Mouse (Mus musculus) yolk sac, embryonic 10.5 days (tissue): Measurements from ENCODE around the gene Plekha4.
"Not testable (repeated sequence)": the region's sequence is repeated elsewhere in the genome, so short reads cannot be mapped to it uniquely, and the experiment has no call there.

Experiments
- DNase-seq: peaks from one replicate; pipeline ENCODE4 v3.0.0-alpha.2; 2017; ENCODE audit warnings: low spot score

The Plekha4 gene

DNA sequence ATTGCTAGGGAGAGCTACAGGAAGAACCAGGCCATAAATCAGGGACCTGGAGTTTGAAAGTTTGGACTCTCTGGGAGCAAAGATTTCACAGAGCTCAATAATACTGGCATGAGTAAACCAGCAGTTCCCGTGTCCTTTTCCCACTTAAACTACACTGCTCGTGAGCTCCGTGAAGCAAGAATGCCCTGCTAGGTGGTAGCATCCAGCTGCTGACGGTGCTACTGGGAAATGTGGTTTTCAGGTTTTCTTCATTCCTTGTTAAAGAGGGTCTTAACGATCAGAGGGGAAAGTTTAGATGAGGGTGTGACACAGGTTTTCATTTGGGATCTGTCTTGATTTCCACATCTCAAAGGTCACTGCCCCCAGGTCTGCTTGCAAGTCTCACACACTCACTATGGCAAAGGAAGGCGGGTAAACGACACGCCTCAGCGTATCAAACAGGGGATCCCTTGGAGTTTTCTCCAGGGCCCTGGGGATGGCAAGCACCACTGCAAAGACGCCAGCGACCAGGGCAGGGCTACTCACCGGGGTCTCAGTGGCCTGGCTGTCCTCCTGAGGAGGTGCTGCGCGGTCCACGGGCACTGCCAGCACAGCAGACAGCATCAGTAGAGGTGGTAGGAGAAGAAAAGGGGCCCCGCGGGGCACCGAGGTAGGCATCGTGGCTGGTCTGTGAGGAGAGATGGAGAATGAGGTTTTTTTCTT, 16.8 kb upstream of the Plekha4 start:
- peak; percentile 27 for DNase-seq

DNA sequence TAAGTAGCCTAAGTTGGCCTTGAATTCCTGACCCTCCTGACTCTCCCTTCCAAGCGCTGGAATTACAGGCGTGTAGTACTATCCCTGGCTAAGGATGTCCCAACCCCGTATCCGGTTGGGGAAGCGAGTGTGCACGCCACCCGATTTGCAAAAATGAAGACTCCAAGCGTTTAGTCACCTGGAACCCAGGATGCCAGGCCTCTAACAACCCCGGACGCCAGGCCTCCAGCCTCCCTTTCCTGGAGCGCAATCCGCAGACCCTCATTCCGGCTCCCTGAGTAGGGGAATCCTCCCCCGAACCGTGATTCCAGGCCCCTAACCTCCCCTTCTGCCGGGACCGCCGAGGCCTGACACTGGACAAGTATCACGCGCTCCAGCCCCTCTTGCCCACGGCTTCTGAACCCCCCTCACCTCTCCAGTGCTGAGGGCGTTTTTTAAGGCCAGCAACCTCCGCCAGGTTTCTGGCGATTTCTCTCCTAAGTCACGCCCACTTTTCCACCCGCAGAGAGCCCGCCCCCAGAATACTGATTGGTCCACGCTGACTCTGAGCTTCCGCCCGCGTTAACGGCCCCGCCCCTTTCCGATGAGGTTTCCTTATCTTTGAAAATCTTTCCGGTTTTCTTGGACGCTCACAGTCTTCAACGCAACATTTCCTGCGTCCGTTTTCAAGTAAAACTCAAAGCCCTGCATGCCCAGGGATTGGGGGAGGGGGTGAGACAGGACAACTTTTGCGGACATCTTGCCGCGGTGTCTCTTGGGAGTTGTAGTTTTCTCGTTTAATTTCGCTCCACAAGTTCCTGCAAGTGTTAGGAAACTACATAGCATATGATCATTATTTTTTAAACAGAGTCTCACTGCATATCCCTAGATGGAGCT, 16.0 kb upstream of the Plekha4 start, which contains the start of gene Nucb1:
Gene Nucb1 (minus strand): TSS at position 495 of the 876 bp plus-strand sequence.
- peak; percentile 96 for DNase-seq

DNA sequence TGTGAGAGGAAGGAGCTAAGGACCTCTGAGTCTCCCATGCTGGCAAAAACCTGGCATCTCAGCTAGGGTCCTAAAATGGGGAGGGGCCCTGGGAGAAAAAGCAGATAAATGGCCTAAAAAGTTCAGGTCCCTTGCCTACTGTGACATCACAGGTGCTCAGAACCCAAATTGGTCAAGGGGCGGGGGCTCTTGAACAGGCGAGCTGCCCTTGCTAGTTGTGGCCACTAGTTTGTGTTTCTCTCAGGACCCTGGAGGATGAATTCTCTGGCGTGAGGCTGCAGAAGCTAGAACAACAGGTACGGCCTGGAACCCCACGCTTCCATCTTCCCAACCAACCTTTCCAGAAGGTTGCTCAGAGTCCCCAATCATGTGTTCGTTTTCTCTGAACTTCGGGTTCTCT, 11.7 kb upstream of the Plekha4 start:
- no peak for DNase-seq

DNA sequence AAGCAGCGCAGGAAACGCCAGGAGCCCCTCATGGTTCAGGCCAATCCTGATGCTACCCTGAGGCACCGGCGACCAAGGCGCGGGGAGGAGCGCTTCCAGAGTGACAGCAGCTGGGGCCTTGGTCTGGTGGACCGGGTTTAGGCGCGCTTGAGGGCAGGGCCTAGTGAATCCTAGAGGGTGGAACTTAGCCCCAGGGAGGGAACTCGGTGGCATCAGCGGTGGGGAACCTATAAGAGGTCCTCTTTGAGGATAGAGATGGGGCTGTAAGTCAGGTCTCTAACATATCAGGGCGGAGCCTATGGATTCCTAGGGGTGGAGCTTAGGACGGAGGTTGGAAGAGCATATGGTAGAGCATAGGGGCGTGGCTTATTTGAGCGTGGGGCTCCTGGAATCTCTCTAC, 10.7 kb upstream of the Plekha4 start:
- DNase-seq, result peak; percentile 45

DNA sequence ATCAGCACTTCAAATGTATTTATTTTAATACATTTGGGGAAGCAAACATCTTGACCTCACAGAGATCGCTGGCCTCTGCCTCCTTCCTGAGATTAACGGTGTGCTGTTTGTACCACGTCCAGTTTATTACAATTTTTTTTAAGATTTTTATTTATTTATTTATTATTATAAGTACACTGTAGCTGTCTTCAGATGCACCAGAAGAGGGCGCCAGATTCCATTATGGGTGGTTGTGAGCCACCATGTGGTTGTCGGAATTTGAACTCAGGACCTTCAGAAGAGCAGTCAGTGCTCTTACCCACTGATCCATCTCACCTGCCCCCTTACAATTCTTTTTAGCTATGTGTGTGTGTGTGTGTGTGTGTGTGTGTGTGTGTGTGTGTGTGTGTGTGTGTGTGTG, 9.3 kb upstream of the Plekha4 start:
- DNase-seq, result not testable (repeated sequence)

DNA sequence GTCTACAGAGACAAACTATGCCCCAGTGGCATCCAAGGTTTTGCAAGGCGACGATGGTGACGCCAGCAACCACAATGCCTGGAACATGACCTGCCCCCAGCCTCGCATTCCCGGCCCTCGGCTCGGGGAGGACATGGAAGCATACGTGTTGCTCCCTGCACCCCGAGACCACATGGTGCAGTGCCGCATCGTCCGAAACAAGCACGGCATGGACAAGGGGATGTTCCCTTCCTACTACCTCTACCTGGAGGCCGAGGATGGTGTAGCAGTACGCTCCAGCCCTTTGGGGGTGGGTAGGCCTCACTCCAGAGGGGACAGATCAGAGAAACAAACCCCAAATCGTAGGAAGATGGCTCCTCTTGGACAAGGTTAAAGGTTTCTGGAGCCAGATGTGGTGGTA, 7.5 kb upstream of the Plekha4 start:
- no peak for DNase-seq

DNA sequence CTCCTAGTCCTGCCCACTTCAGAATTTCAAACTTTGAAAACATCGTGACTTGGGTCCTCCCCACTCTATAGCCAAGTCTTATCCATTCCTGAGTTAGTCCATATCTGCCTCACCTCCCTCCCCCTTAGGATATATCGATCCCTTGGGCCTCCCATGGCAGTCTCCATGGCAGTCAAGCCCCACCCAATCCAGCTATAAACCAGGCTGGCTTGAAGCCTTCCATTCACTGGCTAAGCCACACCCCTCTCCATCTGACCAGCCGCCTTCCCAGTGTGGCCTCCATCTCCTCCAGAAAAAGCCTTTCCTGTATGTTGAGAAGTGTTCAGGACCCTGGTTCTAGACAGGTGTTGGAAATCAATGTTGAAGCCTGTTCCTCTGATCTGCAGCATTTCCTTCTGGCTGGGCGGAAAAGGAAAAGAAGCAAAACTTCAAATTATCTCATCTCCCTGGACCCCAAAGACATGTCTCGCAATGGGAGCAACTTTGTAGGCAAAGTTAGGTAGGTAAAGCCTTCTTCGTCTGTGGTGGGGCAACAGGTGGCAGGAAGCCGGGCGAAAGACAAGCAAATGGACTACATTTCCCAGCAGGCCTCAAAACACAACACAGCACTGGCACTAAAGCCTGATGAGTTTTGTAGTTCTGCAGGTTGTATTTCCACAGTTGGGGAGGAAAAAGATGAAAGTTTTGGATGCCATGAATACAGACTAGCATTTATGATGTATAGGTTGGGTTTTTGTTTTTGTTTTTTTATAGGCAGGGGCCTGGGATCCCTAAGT, 6.6 kb upstream of the Plekha4 start:
- DNase-seq, result no peak

DNA sequence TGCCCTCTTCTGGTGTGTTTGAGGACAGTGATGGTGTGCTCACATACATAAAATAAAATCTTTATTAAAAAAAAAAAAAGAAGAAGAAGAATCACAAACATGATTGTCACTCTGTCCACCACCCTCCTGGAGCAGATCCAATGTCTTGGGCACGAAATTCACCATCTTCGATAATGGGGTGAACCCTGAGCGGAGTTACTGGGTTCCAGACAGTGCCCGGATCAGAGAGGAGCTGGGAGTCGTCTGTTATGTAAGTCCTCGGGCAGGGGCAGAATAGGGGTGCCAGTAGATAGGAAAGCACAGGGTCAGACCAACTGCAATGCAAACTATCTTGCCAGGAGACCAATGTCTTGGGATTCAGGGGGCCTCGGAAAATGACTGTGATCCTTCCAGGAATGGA, 5.5 kb upstream of the Plekha4 start:
- no peak for DNase-seq

DNA sequence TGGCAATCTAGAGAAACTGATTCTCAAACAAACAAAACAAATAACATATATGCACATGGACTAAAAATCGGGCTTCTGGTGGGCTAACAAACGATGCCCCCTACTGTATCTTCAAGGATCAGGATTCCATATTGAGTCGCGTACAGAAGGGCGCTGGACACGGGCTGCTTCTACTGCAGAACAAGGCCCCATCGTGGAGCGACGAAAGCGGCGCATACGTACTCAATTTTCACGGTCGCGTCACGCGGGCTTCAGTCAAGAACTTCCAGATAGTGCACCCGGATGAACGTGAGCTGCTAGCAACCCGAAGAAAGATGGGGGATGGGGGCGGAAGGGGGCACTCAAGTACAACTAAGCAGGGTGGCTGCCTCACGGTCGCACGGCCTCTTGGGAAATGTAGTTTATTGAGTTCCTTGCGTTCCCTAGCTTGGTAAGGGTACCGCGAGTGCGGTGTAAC, 4.4 kb upstream of the Plekha4 start:
- DNase-seq, result peak; percentile 89

DNA sequence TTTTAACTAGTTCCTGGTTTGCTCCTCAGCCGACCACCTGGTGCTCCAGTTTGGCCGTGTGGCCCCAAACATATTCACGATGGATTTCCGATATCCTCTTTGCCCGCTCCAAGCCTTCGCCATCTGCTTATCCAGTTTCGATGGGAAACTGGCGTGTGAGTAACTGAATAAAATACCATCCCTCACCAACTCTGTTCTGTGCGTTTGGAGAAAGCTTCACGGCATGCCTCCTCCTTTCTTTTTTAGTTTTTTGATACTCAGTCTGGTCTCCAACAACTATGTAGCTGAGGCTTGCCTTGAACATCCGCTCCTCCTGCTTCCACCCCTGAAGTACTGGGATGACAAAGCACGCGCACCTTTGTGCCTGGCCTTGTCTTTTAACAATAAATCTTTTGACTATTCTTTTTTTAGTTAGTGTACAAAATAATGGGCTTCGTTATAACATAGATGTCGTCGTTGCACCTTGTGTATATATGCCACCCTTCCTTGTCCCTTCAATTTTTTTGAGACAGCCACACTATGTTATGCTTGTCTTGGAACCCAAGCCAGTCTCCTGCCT, 3.9 kb upstream of the Plekha4 start:
- no peak for DNase-seq

DNA sequence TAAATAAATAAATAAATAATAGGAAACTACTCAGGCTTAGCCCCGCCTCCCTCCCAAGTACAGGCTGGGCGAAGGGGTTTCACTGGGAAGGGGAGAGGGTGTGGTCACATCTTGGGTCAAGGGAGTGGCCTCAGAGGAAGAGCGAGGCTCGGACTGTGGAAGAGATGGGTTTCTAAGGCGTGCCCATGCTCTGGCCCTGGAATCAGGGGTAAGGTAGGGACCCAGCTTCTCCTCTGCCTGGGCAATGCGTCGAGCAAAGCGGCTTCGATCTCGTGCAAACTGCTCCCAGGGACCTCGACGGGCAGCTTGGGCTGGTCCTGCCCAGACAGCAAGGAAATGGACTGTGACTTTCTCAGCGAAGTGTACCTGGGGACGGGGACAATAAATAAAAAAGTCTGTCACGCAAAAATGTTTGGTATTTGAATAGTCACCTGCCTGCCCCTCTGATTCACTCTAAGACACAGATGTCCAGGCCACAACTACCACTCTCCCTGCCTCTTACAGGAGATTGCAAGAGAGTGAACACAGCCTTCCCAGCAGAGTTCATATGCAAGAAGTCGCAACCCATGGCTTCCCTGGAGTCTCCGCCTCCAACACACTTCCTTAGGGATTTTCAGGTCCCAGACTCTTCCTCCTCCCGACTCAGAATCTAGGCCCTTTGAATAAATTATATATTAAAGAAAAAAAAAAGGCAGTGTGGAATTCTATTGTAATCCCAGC, 3.0 kb upstream of the Plekha4 start:
- DNase-seq, result no peak

DNA sequence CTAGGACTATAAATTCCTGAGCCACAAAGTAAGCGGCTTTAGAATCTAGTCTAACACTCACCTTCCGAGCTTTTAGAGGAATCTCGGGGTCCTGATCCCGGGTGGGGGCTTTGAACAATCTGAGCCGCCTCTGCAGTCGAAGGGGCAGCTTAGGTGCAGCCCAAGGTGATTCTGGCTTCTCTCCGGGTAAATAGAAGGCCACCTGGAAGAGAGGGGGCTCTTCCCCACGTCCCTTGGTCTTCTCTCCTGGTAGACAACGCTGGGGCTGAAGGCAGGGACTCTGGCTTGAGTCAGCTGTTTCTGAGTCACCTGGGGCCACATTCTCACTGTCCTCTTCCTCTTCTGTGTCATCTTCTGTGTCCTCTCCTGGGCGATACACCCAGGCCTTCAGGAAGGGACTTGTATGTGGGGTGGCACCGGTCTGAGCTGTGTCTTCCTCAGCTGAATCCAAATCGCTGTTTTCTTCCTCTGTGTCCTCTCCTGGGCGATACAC, 2.4 kb upstream of the Plekha4 start:
- DNase-seq, result no peak

DNA sequence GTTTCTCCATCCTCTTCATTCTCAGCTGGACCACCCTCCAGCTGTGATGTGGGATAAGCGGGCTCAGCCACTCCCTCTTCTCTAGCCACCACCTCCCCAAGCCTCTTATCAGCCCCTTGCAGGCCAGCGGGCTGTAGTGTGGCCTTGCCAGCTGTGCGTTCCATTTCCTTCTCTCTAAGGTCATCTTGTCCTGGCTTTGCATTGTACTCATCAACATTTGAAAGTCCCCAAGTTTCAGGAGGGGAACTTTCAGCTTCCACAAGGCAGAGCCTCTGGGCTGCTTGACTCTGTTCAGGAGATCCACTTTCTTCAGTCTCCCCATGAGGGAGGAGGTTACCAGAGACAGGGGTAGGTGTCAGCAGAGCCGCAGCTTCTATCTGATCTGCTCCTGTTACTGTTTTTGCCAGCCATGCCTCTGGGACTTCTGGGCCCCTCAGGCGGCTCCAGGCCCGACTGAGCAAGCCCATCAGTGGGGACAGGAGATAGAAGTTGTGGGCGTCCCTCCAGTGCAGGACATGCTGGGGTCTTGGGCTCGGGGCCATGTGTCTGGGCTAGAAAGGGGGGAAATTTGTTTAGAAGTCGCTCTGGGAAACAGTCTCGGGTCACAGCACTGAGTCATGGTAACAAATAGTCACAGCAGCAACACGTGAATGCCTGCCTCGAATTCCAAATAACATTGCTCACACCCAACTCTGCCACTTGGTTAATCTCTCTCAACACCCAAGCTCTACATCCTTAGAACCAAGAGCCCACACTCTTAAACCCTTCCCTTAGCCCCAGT, 1.1 kb upstream of the Plekha4 start:
- peak; percentile 62 for DNase-seq

DNA sequence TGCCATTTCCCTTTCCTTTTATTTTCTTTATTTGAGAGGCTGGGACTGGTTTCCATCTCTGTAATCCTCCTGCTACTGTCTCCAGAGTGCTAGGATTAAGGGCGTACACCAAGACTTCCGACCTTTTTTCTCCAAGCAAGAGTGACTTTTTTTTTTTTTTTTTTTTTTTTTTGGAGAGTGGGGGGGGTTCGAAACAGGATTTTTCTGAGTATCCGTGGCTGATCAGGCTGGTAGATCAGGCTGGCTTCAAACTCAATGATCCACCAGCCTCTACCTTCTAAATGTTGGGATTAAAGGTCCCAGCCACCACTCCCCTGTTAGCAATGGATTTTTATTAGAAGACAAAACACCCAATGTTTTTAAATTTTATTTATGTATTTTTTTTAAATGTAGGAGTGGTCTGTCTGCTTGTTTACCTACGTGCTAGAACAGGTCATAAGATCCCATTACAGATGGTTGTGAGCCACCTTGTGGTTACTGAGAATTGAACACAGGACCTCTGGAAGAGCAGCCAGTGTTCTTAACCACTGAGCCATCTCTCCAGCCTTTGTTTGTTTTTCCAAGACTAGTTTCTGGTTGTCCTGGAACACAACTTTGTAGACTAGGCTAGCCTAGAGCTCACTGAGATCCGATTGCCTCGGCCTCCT, 467 bp downstream of the Plekha4 start:
- peak; percentile 50 for DNase-seq

DNA sequence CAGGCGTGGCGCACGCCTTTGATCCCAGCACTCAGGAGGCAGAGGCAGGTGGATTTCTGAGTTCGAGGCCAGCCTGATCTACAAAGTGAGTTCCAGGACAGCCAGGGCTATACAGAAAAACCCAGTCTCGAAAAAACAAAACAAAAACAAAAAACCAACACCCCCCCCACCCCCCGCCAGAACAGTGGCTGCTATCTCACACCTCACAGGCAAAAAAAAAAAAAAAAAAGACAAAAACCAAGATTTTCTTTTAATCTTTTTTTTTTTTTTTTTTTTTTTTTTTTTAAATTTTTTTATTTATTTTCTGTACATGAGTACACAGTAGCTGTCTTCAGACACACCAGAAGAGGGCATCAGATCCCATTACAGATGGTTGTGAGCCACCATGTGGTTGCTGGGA, 1.0 kb downstream of the Plekha4 start:
- not testable (repeated sequence) for DNase-seq

DNA sequence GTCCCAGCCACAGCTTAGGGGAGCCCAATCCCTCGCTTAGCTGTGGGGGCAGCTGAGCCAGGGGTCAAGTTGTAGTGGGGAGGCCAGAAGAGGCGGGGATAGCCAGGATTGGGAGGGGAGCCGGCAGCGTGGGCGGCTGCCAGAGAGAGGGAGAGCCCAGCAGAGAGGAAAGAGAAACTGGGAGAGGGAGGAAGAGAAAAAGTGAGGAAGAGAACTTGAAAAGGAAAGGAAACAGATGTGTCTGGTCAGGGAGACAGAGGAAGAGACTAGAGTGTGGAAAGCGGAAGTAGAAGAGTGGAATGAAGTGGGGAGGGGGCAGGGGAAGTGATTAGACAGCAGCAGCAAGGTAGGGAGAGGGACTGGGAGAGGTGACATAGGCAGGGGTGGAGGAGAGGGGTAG, 3.3 kb downstream of the Plekha4 start:
- no peak for DNase-seq

DNA sequence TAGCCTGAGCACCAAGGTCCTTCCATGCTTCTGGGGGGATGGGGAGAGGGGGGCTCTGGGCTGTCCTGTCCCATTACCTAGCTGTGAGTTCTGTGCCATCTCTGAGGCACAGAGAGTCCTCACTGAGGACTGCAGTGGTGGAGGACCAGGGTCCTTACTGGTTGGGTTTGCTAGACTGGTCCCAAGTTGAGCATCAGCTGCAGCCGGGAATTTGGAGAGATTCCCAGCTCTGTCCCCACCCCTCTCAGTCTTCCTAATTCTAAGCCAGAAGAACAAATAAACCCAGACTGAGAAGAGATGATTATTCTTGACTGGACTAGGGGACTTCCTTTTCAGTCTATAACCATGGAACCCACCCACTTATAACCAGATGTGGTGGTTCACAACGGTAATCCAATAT, 4.5 kb downstream of the Plekha4 start:
- DNase-seq, result no peak

DNA sequence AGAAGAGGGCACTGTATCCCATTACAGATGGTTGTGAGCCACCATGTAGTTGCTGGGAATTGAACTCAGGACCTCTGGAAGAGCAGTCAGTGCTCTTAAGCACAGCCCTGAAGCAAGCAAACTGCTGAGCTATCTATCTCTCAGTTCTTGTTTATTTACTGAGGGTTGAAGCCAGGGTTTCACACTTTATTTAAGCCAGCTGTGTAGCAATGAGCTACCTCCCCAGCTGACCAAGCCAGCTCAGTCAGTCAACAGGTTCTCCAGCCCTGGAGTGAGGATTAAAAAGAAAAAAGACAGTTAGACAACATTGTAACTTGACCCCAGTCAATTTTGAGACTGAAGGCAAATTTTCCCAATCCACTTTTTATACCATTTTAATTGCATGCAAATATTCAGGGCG, 9.5 kb downstream of the Plekha4 start:
- DNase-seq, result no peak

DNA sequence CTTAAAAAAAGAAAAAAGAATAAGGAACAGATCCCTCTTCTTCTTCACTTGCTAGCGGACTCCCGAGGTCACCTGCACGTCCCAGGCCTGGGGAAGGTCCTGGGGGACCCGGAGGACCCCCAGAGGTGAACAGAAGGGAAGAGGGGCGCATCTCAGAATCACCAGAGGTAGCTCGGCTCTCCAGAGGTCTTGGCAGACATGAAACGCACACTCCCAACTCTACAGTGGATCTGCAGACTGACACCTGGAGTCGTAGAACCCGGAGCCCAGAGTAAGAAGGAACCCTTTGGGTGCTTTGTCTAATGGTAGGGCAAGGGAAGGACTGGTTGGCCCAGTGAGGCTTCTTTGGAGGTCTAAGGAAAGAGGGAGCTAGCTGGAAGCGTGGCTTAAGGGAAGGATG, 11.5 kb downstream of the Plekha4 start:
- DNase-seq, result no peak
